Mouse (Mus musculus) adrenal gland, postnatal 0 days (tissue): Measurements from ENCODE around the gene Sumo1. TPM values are rescaled to one million over a fixed set of nuclear protein-coding genes. Genes with fewer than 3 reads are reported as not detected.

Source experiments
- polyA plus RNA-seq: library from polyadenylated mRNA; unstranded; fragments of >200 nt; fragmentation: Nextera tagmentation; extraction: Ambion mirVana; gene quantifications from 2 replicates; pipeline ENCODE4 v1.2.1, GENCODE M21; 2015

Gene Sumo1
- polyA plus RNA-seq: 686 and 799 TPM in 2 replicates

GRCm38 (mm10) chr1:59670641-59671168, at the start of gene Sumo1:
Sumo1 (minus strand) TSS chr1:59670834.

DNA sequence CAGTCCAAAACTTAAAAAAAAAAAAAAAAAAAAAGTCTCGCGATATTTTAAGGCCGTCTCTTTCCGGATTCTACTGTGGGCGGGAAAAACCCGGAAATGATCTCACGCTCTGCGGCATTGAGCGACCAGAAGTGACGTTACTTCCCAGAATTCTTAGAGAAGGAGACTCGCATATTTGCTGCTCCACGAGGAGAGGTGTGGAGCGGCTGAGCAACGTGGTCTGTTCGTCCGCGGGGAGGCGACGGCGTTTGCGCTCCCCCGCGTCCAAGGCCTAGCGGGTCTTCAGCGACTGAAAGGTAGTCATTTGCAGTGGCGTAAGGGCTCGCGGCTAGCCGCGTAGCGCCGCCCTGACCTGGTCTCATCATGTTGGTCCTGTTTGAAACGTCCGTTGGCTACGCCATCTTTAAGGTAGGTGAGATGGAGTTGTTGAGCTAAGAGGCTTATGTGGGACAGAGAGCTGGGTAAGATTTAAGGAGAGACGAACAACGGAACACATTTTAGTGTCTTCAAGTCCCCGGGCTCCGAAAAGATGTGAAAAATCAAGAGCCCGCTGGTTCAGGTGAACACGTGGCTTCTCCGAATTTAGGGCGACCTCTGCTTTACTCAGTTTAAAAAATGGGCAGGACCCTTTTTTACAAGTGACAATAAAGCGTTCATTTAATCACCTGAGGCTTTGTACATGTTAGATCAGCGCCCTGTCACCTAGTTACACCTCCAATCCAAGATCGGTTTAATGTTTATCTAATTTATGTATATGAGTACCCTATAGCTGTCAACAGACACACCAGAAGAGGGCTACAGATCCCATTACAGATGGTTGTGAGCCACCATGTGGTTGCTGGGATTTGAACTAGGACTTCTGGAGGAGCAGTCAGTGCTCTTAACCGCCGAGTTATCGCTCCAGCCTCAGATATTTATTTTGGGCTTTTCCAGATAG, 14.5 kb upstream of the Sumo1 start, which contains the start of gene Nop58:
Gene Nop58 (plus strand): TSS at position 153 of the 937 bp plus-strand sequence.

Other genes starting within 250 kb of the Sumo1 start
- gene Fzd7, start 188.4 kb downstream of the Sumo1 start, polyA plus RNA-seq: 6.3 and 8.4 TPM in 2 replicates
- 11.9 and 33.6 TPM in 2 replicates for gene Gm973, start 154.6 kb downstream of the Sumo1 start, polyA plus RNA-seq
- gene Nop58, start 14.1 kb upstream of the Sumo1 start, polyA plus RNA-seq: 127 and 168 TPM in 2 replicates
- gene Bmpr2, start 92.6 kb upstream of the Sumo1 start, polyA plus RNA-seq: 6.9 and 8.9 TPM in 2 replicates
- 9.9 and 11.6 TPM in 2 replicates for gene Fam117b, start 242.2 kb upstream of the Sumo1 start, polyA plus RNA-seq